Mouse (Mus musculus) heart, adult 2 months (tissue): ENCODE results near the gene Lsm12.

Source experiments
- CTCF ChIP-seq: fragments of 200-600 bp; IDR thresholded peaks from 2 replicates; pipeline ENCODE4 v1.8.1; 2022; ENCODE audit warnings: antibody characterized with exemption, mild to moderate bottlenecking, moderate library complexity
- EP300 ChIP-seq: fragments of 200-500 bp; IDR thresholded peaks from 2 replicates; pipeline ENCODE4 v1.6.1; 2011; ENCODE audit warnings: low read depth, low read length, control low read depth; ENCODE audit not compliant: insufficient read depth
- POLR2A ChIP-seq: fragments of 200-500 bp; IDR thresholded peaks from 2 replicates; pipeline ENCODE4 v1.6.1; 2011; ENCODE audit warnings: mild to moderate bottlenecking, low read depth, low read length, control low read depth; ENCODE audit not compliant: insufficient read depth

GRCm38 (mm10) chr11:102225221-102225620 is 40.1 kb upstream of the Lsm12 start:
- TF ChIP-seq CTCF (no peak), POLR2A (no peak), EP300 (no peak)
